Mouse (Mus musculus): ENCODE measurements around the gene Gm15517.
"Not testable (repeated sequence)": the region's sequence is repeated elsewhere in the genome, so short reads cannot be mapped to it uniquely, and the experiment has no call there.

Gene Gm15517

DNA sequence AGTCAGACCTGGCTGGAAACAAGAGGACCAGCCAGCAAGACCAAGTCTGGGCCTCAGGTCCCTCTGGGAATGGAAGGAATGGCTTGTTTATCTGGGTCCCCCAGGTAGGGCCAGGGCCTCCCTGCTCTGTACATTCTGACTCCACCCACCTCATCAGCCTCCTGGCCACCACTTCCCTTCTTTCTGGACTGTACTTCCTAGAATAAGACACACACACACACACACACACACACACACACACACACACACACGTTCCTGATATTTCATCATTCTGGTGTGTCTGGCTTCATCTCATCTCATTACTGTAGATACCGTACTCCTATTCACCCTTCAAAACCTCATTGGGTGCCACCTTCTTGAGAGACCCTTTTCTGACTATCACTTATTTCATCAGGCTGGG is 8.2 kb downstream of the Gm15517 start:
- no peak for DNase-seq (ENCODE audit: low spot score in 2 of 2)

DNA sequence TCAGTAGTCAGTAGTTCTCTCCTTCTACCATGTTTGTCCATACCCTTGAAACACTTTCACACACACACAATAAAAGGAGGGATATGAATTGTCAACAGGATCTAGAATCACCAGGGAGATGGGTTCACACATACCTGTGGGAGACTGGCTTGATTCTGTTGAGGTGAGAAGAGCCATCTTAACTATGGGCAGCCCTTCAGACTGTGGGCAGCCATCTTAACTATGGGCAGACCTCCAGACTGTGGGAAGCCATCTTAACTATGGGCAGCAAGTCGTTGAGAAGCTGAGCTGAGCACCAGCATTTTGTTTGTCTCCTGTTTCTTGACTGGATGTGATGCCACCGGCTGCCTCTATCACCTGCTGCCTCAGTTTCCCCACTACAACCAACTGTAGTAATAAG is 10.1 kb downstream of the Gm15517 start:
- no peak for DNase-seq (ENCODE audit: low spot score in 2 of 2)

DNA sequence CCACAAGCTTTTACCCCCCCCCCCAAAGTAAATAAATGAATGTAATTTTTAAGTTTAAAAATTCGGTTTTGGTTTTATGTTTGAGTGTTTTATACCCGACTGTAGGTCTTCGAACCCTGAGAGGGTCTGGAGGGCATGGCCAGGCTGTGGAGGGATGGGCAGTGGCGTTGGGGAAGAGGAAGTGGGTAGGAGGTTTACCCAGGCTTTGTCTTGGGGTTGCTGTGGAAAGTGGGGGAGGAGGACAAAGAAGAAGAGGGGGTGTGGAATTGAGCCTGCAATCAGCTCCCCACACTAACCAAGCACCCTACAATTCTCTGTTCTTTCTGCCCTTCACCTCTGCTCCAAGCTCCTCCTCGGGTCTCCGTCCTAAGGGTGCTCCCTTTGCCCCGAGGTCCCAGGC is 11.3 kb downstream of the Gm15517 start:
- no peak for DNase-seq (ENCODE audit: low spot score in 2 of 2)

DNA sequence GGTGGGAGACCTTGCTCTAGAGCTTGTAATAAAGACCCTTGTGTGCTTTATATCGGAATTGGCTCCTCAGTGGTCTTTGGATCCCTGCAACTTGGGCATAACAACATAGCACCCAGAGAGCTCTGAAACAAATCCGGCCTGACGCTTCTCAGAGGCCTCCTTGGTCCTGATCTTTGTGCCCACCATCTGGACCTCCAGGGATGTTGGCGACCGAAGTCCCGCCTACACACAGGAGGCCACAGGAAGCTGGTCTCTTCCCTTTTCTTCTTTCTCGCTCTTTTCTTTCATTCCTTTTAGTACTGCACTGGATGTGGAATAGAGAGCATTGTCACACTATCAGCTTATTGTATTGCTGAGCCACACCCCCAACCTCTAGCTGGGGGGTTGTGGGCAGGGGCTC is 12.2 kb downstream of the Gm15517 start:
- DNase-seq (ENCODE audit: low spot score in 2 of 2), result no peak

DNA sequence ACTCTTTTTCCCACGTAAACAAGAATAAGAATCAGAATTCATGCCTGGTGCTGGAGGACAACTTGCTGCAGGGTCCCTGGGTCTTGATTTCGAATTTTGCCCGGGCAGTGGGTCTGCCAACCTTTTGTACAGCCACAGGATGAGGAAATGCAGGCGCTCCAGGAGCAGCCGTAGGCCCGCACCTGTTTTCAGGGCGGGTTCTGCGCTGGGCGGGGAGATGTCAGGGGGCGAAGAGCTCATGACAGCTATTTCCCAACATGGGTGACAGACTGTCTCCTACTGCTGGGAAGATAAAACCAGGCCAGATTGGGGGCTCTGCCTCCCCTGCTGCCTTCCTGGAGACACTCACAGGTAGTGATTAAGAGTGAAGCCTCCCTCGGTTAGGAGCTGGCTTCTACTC is 12.8 kb downstream of the Gm15517 start:
- no peak for DNase-seq (ENCODE audit: low spot score in 2 of 2)

DNA sequence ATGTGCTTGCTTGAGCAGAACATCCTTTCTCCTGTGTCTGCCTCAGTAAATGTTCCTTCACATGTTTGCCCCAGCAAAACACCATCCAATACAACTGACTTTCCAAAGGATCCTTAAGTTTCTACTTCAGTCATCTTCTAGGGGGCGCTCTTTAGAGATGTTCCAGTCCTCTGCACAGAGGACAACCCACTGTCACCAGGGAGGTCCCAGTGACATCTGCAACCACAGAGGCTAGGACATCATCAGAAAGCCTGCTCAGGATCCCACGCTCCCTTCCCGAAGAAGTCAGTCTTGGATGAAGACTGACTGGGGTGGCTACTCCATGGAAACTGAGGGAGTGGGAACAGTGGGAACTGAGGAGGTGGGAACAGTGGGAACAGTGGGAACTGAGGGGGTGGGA is 14.3 kb downstream of the Gm15517 start:
- no peak for DNase-seq (ENCODE audit: low spot score in 2 of 2)

DNA sequence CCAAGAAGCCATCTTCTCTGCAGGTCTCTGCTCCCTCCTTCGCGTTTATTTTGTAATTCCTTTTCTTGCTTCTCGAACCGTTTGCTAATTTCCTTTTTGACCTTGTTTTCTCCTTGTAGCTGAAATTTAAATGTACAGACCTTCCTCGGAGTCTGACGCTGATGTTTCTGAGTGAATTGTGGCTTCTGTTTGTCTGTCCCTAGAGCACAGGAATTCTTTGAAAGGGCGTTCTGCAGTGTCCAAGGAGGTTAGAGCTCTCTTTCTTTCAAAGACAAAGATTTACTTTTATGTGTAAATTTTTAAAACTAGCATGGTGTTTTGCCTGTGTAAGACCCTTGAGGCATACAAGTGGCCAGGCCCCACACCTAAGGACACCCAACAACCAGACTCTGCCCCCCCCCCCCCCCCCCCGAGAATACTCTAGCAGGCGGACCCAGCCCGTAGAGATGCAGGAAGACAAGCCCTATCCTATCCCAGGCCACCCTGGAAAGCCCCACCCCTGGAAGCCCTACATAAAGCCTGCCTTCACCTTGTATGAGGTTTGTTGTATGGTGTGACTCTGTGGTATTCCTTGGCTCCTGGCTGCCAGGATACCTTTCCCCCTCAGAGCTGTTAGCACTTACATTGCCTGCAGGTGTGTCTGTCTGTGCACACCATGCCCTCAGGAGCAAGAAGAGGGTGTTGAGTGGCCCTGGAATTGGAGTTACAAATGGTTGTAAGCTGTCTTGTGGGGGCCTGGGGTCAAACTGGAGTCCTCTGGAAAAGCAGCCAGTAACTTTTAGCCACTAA is 15.4 kb downstream of the Gm15517 start:
- no peak for DNase-seq (ENCODE audit: low spot score in 2 of 2)

DNA sequence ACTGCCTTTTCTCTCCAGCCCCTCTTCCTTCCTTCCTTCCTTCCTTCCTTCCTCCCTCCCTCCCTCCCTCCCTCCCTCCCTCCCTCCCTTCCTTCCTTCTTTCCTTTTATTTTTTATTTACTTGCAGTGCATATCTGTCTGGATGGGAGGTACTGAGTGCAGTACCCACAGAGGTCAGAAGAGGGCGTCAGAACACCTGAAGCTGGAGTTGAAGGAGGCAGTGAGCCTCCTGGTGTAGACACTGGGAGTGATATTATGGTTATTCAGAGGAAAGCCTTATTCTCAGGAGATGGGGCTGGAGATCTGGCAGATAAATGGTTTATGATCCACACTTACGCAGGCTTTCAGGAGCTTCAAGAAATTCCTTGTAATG is 16.0 kb downstream of the Gm15517 start:
- DNase-seq (ENCODE audit: low spot score in 2 of 2), result no peak

DNA sequence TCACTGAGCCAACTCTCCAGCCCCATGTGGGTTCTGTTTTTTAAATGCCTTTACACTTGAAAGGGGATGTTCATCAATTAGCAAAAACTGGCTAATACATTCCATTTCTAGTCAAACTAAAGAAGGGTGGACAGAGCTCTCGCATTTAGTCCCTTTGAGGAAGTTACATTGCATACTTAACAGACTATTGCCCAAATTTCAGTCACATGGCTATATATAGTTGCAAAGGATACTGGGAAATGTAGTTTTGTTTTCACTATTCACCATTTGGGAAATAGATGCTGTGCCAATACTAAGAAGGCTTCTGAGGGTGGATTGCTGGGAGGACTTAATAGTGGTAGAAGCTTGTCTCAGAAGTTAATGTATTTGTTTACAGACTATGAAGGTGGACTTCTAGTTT is 19.7 kb downstream of the Gm15517 start:
- DNase-seq (ENCODE audit: low spot score in 2 of 2), result no peak

DNA sequence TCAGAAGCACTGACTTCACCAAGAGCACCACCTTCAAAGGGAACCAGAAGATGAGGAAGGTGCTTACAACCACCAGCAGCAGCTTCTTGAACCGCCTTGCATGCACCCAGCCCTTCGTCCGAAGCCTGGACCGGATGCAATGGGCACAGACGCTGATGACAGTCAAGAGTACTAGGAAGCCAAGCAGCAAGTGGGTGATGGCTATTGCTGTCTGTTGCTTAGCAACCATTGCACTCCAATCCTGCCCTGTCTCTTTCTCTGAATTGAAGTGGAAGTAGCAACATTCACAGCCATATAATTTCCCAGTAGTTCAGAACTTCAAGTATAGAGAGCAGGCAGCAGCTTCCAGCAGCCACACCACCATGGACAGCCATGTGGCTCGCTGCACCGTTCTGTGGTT is 20.3 kb downstream of the Gm15517 start:
- no peak for DNase-seq (ENCODE audit: low spot score in 2 of 2)

DNA sequence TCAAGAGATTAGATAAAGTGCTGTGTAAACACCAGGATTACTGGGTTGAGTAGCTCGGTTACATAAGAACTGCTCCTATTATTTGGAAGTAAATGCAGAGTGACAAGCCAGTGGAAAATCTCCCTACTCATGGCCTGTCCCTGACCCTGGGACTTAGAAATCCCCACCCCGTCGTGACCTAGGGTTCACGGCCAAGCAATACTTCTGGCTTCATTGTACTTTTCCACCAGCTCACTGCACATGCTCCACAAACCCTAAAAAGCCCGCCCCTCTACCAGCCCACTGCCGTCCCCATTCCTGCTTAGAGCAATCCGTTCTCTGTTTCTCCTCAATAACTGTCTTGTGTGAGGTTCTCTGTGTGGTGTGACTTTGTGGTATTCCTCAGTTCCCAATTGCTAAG is 26.5 kb downstream of the Gm15517 start:
- DNase-seq (ENCODE audit: low spot score in 2 of 2), result no peak

DNA sequence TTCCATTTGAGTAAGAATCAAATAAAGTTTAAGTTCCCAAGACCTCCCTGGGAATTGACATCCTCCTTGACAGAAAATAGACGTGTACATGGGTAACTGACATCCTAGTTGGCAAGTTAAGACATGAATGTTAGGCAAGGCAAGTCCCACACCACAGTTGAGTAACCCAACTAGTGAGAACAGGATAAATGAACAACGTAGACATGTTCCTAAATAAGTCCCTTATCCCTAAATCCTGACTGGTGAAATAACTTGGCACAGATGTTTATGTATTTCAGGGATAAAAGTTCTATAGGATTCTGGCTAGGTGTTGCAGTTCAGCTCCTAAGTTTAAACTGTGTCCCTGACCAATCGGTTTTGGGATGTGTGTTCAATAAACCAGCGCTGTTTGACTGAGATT is 29.7 kb downstream of the Gm15517 start:
- no peak for DNase-seq (ENCODE audit: low spot score in 2 of 2)

DNA sequence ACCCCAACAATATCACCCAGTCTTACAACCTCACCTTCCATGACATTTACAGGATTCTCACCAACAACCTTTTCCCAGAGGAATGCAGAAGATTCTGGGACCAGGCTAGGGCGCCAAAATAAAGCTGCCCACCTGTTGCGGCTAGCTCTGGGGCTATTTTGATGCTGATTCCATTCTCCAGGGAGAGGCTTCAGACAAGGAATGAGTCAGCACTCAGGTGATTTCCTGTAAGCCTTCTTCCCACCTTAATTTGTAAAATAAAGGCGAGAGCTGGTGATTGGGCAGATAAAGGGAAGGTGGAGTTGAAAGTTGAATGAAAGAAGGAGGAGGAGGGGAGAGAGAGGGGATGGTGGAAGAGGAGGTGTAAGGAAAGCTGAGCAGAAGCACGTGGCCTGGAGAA is 30.2 kb downstream of the Gm15517 start:
- DNase-seq (ENCODE audit: low spot score in 2 of 2), result no peak

DNA sequence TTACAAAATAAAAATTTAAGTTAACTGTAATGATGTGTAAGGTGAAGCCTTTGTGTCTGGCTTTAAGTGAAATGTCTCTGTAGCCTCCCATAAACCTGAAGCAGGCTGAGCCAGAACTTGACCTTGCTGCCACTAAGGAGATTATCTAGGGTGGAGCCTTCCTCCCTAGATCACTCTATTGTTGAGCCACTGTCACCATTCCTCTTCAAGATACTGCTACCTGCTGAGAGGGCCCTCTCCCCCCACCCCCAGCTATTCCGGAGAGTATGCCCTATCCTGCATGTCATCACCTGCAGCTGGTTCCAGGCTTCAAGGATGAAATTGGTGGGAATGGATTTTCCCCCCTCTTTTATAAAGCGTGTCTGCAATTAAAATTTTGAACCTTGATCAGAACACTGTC is 36.3 kb downstream of the Gm15517 start:
- not testable (repeated sequence) for DNase-seq (ENCODE audit: low spot score in 2 of 2)

DNA sequence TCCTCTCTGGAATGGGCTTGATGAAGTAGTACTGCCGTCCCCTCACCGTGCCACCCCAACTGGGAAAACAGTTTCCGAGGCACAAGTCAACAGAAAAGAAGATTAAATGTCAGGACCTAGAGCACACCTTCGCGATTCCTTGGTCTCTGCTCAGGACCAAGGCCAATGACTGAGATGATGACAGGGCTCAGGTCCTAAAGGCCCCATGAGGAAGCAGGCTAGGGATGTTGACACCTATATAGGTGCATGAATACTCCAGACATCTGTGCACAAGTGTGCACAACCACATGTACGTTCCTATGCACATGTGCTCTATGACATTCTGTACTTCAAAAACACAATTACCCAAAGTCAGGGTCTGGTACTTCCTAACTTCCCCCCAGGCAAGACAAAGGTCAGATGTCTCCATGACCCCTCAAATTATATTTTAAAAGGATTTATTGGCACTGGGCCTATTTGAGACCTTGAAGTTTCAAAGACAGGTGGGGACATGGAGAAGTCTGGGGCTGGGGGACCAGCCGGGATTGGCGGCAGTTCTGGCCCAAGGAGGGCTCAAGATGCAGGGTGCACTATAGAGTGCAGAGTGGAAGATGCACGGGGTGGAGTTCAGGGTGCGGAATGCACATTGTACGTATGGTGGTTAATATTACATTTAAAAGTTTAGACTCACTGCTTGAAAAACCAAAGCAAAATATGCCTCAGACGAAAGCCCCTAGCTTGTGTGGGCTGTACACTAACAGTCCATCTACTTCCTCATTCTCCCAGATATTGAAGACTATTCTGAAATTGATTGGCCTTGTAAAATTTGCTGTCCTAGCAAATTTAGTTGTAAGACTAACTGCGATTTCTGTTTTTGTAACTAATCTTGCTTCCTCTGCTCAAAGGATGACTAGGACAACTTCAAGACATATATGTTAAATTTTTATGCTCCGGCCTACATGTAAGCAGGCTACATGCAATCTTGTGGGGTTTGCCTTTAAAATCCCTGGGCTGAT is 42.4 kb downstream of the Gm15517 start:
- no peak for DNase-seq (ENCODE audit: low spot score in 2 of 2)

DNA sequence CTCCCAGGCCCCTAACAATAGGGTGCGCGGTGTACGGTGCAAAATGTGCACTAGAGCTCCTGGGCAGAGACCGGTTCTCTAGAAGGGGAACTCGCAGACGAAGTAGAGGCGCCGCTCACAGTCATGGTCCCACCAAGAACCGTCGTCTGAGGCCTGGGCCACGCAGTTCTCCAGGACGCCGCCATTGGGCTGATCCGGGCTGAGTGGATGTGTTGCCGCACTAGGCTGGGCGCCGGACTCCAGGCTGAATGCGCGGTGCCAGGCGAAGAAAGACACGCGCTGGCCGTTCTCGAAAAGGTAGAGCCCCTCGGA is 43.2 kb downstream of the Gm15517 start:
- DNase-seq (ENCODE audit: low spot score in 2 of 2), result no peak

DNA sequence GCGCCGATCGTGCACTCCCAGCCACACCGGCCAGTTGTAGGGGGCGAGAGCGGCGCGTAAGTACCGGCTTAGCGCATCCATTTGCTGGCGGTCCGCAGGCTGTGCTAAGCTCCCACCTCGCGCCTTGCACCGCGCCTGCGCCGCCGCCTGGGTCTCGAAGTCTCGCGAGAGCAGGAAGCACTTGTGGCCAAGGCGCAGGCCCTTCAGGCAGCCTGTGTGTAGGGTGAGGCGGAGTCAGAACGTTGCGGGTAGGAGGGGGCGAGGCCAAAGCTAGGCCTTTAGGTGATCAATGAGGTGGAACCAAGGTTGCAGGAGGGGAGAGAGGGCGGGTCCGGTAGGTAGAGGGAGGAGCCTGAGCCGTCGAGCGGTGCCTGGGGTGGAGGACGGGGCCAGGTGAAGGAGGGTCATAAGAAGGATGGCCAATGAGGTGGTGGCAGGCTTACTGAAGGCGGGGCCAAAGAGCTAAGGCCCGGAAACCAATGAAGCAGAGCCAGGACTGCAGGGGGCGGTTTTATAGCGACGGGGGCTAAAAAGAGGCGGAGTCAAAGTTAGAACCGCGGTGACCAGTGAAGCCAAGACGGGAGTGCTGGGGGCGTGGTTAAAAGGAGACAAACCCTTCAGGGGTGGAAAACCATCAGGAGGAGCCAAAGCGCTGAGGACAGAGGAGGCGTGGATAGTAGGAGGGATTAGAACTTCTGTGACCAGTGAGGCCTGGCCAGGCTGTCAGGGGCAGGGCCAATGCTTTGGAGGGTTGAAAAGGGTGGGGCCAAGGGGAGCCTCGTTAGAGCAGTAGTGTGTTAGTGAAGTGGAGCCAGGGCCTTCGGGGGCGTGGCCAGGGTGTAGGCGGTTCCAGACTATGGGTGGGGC is 43.8 kb downstream of the Gm15517 start:
- DNase-seq (ENCODE audit: low spot score in 2 of 2), result peak; percentile 96 to 97

DNA sequence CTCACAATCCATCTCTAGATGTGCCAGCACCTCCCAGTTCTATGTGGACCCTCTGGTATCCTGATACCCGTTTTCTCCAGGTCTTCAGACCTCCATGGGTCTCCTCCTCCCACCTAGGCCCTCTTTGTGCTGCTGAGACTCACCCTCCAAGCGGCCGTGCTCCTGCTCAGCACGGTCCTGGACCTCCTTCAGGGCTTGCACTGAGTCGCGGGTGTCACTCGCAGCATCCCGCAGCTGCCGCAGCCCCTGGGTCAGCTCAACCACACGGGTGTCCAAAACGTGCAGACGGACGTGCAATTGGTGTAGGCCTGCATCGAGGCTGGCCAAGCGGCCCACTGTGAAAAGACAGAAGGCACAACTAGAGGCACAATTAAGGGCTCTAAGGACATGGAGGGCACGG is 44.4 kb downstream of the Gm15517 start:
- no peak for DNase-seq (ENCODE audit: low spot score in 2 of 2)

DNA sequence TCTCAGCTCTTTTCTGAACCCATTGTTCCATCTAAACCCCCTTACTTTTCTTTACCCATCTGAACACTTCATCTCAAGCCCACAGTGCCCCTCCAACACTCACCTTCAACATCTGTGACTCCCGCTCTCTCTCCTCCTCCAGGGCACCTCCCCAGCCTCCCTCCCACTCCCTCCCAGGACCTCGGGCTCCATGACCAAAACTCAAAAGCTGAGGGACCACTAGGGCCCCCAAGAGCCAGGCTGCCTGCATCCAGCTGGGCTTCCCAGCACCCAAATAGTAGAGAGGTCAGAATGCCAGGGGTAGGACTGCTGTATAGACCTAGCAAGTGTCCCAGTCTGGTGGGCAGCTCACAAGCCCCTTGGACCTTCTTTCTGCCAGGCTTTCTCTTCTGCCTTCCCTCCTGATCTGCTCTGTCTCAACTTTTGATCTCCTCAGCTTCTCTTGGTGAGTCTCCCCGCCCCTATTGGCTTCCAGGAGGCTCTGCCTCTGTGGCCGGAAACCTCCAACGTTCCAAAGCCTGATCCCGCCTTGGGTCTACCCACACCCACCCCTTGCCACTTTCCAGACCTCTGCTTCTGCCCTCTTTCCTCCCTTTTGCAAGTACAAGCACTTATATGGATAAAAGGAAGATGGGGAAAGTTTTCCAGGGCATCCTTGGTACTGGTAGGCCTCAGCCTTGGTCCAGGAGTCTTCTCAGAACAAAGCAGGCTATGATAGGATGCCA is 45.4 kb downstream of the Gm15517 start, which contains the start of gene Clec11a:
Gene Clec11a, minus strand, starts transcription at position 387 of the 725 bp plus-strand sequence.
- no peak for DNase-seq (ENCODE audit: low spot score in 2 of 2)

DNA sequence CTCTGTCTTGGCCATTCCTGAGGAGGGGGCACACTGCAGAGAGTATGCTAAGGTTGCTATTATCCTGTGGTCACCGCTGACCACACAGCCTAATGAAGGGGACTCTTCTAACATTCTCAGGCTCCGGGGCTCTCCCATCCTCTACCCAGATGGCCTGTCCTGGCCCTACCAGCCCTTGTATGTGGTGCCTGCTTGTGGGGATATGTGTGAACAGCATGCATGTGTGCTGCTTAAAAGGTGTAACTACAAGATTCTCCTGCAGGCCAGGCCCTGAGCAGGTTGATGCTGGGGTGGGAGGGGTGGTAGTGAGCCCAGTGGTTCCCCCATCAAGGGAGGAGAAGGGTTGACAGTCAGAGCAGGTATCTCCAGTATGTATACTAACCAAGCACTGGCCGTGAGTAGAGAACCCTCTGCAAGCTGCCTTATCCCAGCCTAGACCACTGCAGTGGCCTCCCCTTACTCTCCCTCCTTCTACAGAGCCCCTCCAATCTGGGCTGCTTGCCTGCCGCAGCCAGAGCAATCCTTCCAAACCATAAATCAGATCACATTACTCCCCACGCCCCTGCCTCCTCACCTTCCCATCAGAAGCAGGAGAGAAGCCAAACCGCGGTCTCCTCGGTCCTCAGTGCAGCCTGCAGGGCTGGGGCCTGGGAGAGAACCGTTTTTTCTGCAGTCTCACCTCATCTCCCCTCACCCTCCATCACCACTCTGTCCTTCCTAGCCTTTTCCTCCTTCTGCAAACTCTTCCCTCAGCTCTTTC is 46.2 kb downstream of the Gm15517 start:
- DNase-seq (ENCODE audit: low spot score in 2 of 2), result no peak
